In genomic region chr2:174561828-174562429, GRCm38 (mm10) we compare ENCODE assay signal across 10 mouse cellular contexts.
A peak's percentile ranks its signal among the peaks of the same experiment; 100 is the strongest.
DNase-seq lines count a peak whose midpoint lies in the region.
"Had no signal": no experiment of that assay in that cellular context is flagged by ENCODE, and none has a peak within 500 bp of the region (broad histone marks: within the 10 kb centered on the region; RNA-seq: fewer than 3 reads in every experiment).

No protein-coding gene starts in this region.

- DNase-seq in adrenal gland, postnatal 10 days, result peak; percentile 34
- no peak for DNase-seq in adrenal gland, adult 18-20 months (ENCODE audit: low spot score in 2 of 2)
- DNase-seq in kidney, adult 9 months, result peak; percentile 17
- DNase-seq in kidney, adult 18-20 months, result no peak
- DNase-seq in 3T3-L1 (ENCODE audit: low read depth, low spot score), result peak; percentile 72
- DNase-seq in heart, postnatal 4 days, result peak; percentile 13
- DNase-seq in thymus, postnatal 14 days, result no peak
- no peak for DNase-seq in gastrocnemius, postnatal 25 days
- DNase-seq: cerebellum, postnatal 14 days; lung, adult 18-20 months had no signal

Comparison
In these comparisons a context has a peak if more than half of its experiments do, and no peak if none do; other contexts are left out.
1. DNase-seq: peak in adrenal gland, postnatal 10 days (single experiment), kidney, adult 9 months (single experiment), 3T3-L1 (single experiment) and heart, postnatal 4 days (single experiment); none in adrenal gland, adult 18-20 months (0 of 2), kidney, adult 18-20 months (single experiment), thymus, postnatal 14 days (single experiment) and gastrocnemius, postnatal 25 days (single experiment).